Mouse (Mus musculus): ENCODE results near the gene Stk19.

DNA sequence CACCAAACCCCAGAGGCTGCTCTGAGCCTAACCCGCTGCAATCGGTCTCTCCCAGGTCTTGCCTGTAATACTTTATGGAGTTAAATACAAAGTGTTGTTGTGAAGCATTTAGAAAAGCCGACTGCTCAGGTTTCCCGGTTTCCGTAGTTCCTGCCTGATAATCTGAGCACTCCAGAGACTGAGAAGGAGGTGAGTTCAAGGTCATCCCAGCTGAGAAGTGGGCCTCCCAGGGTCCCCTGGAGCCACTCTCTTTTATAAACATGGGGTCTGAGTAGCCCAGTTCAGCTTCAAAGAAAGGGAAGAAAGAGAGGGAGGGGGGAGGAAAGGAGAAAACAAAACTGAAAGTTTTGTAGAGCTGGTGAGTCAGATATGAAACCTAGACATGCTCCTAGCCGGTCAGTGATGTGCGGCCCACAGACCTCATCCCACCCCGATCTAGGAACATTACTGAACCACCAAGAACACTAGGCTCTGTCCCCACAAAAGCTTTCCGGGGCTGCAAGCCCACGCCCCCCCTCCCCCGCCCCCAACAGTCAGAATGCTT, 42.7 kb upstream of the Stk19 start, which contains the start of gene Zbtb12:
- no peak for TF ChIP-seq CTCF (IDR thresholded peaks at IDR 0.05; ENCODE audit: low read depth)
- TF ChIP-seq EP300 (IDR thresholded peaks at IDR 0.05; ENCODE audit: low read depth), result no peak

Measured in liver, embryonic 14.5 days (tissue).